In the genomic region with DNA sequence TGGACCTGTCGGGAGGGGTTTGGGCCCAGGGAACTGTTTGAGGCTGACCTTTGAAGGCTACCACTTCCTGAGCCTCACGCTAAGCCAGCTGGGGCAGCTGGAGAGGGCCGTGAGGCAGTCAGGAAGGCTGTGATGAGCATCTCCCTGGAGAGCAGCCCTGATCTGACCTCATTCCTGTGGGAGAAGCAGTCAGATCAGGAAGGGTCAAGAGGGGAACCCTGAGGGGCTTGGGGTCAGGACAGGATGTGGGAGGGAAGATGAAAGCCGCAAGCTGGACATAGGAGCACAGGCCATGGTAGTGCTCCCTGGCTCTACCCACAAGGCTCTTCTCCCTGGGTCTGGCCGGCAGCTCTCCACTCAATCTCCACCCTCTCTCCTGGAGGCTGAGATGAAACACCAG, we compare ENCODE assay signal across 16 mouse cellular contexts. TPM values are rescaled to one million over a fixed set of nuclear protein-coding genes. Genes with fewer than 3 reads are reported as not detected.
DNase-seq lines count a peak whose midpoint lies in the region; ATAC-seq and TF ChIP-seq lines count a peak whose summit lies in the region.
"Had no signal": no experiment of that assay in that cellular context is flagged by ENCODE, and none has a peak within 500 bp of the region (broad histone marks: within the 10 kb centered on the region; RNA-seq: fewer than 3 reads in every experiment).

No protein-coding gene starts in this region.

- H3K4me3 ChIP-seq in heart, adult 2 months, result no peak overlapping the region
- H3K4me3 ChIP-seq: heart, embryonic 12.5 days; hindbrain, embryonic 13.5 days; limb, embryonic 15.5 days had no signal

- intact Hi-C loops in heart, adult 2 months (cut with DNase I), result no loop called here

- TF ChIP-seq POLR2A in heart, adult 2 months (IDR thresholded peaks at IDR 0.05; ENCODE audit: insufficient read depth, low read depth, low read length), result no peak

- peak; percentile 17 to 35 for DNase-seq in heart, adult 18-20 months
- no peak for DNase-seq in heart, adult 2 months
- peak; percentile 31 for DNase-seq in thymus, postnatal 4 days
- no peak for DNase-seq in thymus, postnatal 14 days
- peak; percentile 64 for DNase-seq in kidney, postnatal 10 days
- DNase-seq in yolk sac, embryonic 10.5 days (ENCODE audit: low spot score), result peak; percentile 56
- no peak for DNase-seq in testis, postnatal 10 days (ENCODE audit: low spot score)
- DNase-seq: cerebellum, adult 11 months; right cerebral cortex, postnatal 25 days; thymus, adult 18-20 months had no signal

- no peak for ATAC-seq in activated CD4-positive, CD25-positive, alpha-beta regulatory T cell, adult 4 months
- ATAC-seq: intestine, postnatal 0 days had no signal

- no peaks in the 10 kb centered on the region for H3K36me3 ChIP-seq in heart, adult 2 months (ENCODE audit: control insufficient read depth, insufficient read depth, low read length)
- H3K36me3 ChIP-seq: limb, embryonic 15.5 days had no signal

- WGBS in heart, adult 2 months, result 36% methylated on average over 5 of the region's 5 CpGs

- TF ChIP-seq CTCF in heart, adult 2 months (IDR thresholded peaks at IDR 0.05), result no peak

- H3K4me1 ChIP-seq in heart, adult 2 months (ENCODE audit: control insufficient read depth, insufficient read depth, low read length), result peaks cover 1% of the 10 kb centered on the region

- no peak overlapping the region for H3K27ac ChIP-seq in heart, adult 2 months
- H3K27ac ChIP-seq: hindbrain, embryonic 13.5 days; limb, embryonic 15.5 days; macrophage had no signal

- TF ChIP-seq EP300 in heart, adult 2 months (IDR thresholded peaks at IDR 0.05; ENCODE audit: insufficient read depth, low read depth, low read length), result no peak

- no peaks in the 10 kb centered on the region for H3K79me2 ChIP-seq in heart, adult 2 months (replicated peaks; ENCODE audit: control insufficient read depth, insufficient read depth, low read length)

- H3K27me3 ChIP-seq in heart, adult 2 months (ENCODE audit: control insufficient read depth, insufficient read depth, low read length), result no peaks in the 10 kb centered on the region
- H3K27me3 ChIP-seq: limb, embryonic 15.5 days had no signal

- H3K9ac ChIP-seq in heart, adult 2 months (ENCODE audit: low read depth, low read length), result no peak overlapping the region
- H3K9ac ChIP-seq: heart, embryonic 12.5 days; hindbrain, embryonic 13.5 days; limb, embryonic 15.5 days had no signal

RNA-seq across cellular contexts. Expression of a gene that starts 27.2 kb away (rescaled TPM):
- 100 to 1,000 TPM; 123 to 141 TPM for total RNA-seq in heart, adult 18-20 months (2021)
- 100 to 1,000 TPM; 139 to 150 TPM for total RNA-seq in heart, adult 2 months (2021)
- 208 and 236 TPM in 2 replicates for polyA plus RNA-seq in heart, adult 2 months (2012; rRNA removed)
- polyA plus RNA-seq in activated CD4-positive, CD25-positive, alpha-beta regulatory T cell, adult 4 months (2017; shearing (Covaris generic)), result 10 to 100 TPM; 45.6 to 60.6 TPM

RNA-seq across cellular contexts. Expression of a gene that starts 27.7 kb away (rescaled TPM):
- 10 to 100 TPM; 42.9 to 44.4 TPM for total RNA-seq in heart, adult 18-20 months (2021)
- total RNA-seq in heart, adult 2 months (2021), result 10 to 100 TPM; 37.6 to 39.7 TPM
- 35.1 and 36.1 TPM in 2 replicates for polyA plus RNA-seq in heart, adult 2 months (2012; rRNA removed)
- 10 to 100 TPM; 16.2 to 21.6 TPM for polyA plus RNA-seq in activated CD4-positive, CD25-positive, alpha-beta regulatory T cell, adult 4 months (2017; shearing (Covaris generic))

RNA-seq across cellular contexts. Expression of a gene that starts 44.7 kb away (rescaled TPM):
- 1 to 10 TPM; 6.1 to 6.4 TPM for total RNA-seq in heart, adult 18-20 months (2021)
- total RNA-seq in heart, adult 2 months (2021), result 1 to 10 TPM; 5.3 to 7.4 TPM
- polyA plus RNA-seq in heart, adult 2 months (2012; rRNA removed), result 5.5 and 8.5 TPM in 2 replicates
- polyA plus RNA-seq in activated CD4-positive, CD25-positive, alpha-beta regulatory T cell, adult 4 months (2017; shearing (Covaris generic)), result 10 to 100 TPM; 11.4 to 11.9 TPM

RNA-seq across cellular contexts. Expression of a gene that starts 44.9 kb away (rescaled TPM):
- total RNA-seq in heart, adult 18-20 months (2021), result 1 to 10 TPM; 3.9 to 4.1 TPM
- total RNA-seq in heart, adult 2 months (2021), result 1 to 10 TPM; 3.4 to 3.9 TPM
- 3.1 and 3.4 TPM in 2 replicates for polyA plus RNA-seq in heart, adult 2 months (2012; rRNA removed)
- polyA plus RNA-seq in activated CD4-positive, CD25-positive, alpha-beta regulatory T cell, adult 4 months (2017; shearing (Covaris generic)), result 1 to 10 TPM; 1.4 to 2.6 TPM
- polyA plus RNA-seq: macrophage had no signal

Comparison
In these comparisons a context has a peak if more than half of its experiments do, and no peak if none do; other contexts are left out.
1. DNase-seq: peak in heart, adult 18-20 months (2 of 2), thymus, postnatal 4 days (single experiment), kidney, postnatal 10 days (single experiment) and yolk sac, embryonic 10.5 days (single experiment); none in heart, adult 2 months (0 of 2), thymus, postnatal 14 days (single experiment) and testis, postnatal 10 days (single experiment).